Mouse (Mus musculus) kidney, postnatal 4 days (tissue): Measurements from ENCODE around the gene Asic4.

ENCODE experiments used
- DNase-seq, 2 experiments: peaks; one replicate each; pipeline ENCODE4 v3.0.0; 2021; ENCODE audit warnings: mixed read lengths in 2 of 2

Asic4 gene

DNA sequence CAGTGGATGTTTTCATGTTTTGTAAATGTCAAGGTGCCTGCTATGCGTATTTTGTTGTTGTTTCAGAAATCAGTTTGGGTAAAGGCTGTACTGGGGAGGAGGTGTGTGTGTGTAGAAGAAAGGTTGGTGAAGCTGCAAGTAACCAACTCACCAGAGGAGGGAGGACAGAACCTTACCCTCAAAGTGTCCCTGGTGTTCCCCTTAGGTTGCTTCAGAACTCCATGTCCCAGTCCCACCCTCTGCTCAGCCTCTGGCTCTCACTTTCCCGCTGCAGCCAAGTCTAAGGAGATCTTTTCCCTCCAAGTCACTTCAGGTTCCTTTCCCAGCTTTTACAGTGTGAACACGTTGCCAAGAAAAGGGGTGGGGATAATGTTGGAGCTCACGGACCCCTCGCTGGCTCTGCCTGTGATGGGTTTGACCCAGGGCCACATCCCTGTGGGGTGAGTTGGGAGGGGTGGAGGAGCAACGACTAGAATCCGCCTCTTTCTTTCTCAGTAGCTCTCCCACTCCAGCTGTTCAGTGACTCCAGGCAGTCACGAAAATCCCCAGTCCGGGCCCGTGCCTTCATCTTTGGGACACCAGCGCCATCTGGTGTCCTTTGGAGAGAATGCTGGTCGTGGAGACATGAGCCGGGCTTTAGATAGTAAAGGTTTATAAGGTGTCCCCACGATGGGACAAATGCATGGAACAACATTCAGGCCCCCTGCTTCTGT lies 17.1 kb downstream of the Asic4 start:
- peak; percentile 87 to 90 for DNase-seq

DNA sequence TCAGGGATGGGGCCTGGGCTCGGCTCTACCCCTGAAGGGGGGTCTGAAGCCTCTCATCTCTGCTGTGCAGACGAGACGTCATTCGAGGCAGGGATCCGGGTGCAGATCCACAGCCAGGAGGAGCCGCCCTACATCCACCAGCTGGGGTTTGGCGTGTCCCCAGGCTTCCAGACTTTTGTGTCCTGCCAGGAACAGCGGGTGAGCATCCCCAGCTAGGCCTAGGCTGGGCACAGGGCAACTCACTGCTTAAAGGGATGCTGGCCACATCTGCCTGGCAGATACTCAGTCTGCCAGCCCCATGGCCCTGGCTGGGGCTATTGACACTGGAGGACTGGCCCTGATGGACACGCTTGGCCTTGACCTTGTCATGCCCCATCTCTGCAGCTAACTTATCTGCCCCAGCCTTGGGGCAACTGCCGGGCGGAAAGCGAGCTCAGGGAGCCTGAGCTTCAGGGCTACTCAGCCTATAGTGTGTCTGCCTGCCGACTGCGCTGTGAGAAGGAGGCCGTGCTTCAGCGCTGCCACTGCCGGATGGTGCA lies 19.1 kb downstream of the Asic4 start:
- DNase-seq = no peak

DNA sequence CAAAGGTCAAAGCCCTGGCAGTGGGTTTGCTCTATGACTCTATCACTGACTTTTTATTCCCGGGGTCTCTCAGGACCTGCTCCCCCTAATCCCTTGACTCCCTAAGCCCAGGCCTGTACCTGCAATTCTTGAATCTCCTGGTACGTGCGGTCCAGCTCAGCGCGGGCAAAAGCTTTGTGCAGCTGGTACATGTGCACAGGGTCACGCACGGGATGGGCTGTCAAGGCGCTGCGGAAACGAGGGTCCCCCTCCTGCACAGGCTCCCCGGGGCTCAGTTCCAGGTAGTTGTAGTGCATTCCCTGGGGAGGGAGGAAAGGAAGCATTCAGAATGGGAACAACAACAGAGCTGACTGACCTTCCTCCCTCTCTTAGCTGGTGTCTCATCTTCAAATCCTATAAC lies 26.2 kb downstream of the Asic4 start:
- DNase-seq = no peak

DNA sequence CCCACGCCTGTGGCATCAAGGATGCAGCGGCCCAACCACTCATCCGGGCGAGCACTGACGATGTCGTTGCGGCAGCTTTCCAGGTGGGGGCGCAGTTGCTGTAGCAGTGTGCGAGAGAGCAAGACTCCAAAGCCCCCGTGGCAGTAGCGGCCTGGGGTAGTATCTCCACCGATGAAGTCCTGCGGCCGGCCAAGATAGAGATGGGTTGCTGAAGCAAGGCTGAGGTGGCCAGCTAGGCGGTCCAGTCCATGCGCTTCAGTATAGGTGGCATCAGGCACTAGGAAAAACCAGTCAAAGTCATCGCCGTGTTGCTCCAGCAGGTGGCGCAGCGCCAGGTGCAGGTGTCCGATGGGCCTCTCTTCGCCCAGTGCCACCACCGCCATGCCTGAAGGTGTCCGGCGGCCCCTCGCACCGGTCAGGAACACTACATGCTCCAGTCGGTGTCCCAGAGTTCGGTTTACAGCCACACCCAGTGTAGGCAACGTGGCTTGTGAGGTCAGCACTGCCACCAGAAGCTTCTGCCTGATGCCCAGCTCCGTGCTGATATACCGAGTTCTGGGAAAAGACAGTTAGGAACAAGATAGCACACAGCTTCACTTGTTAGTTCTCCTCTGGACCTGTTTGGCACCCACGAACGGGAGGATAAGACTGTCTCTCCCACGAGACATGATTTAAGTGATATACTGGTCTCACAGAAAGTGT lies 27.2 kb downstream of the Asic4 start:
- peak; percentile 93 to 95 for DNase-seq

DNA sequence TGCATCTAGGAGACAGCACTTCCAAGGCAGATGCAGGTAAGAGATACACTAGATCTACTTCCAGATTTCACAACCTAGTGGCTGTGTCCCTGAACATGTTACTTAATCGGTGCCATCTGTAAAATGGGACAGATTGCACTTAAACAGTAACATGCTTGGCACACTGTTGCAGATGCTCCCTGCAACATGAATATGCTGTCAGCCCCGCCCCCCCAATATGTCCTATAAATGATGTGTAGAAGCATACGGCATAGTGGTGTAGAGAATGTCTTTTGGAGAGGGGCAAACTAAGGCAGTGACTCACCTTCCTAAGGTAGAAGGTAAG lies 27.7 kb downstream of the Asic4 start:
- no peak for DNase-seq

DNA sequence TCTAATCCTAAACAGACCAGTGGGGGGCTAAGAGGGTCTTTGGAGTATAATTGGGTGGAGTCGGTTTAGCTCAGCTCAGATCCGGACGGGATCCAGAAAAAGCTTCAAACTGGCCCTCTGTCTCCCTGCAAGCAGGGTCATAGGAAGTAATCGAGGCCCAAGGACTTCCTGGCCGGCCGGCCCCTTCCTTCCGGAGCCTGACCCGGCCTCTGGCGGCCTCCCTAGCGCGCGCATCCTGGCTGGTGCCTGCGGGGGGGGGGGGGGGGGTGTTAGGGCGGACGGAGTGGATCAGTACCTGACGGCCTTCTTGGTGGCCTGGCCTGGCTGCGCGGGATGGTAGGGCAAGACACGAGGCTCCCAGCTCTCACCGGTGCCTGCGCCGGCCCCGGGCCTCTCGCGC lies 28.3 kb downstream of the Asic4 start:
- peak; percentile 68 to 76 for DNase-seq

DNA sequence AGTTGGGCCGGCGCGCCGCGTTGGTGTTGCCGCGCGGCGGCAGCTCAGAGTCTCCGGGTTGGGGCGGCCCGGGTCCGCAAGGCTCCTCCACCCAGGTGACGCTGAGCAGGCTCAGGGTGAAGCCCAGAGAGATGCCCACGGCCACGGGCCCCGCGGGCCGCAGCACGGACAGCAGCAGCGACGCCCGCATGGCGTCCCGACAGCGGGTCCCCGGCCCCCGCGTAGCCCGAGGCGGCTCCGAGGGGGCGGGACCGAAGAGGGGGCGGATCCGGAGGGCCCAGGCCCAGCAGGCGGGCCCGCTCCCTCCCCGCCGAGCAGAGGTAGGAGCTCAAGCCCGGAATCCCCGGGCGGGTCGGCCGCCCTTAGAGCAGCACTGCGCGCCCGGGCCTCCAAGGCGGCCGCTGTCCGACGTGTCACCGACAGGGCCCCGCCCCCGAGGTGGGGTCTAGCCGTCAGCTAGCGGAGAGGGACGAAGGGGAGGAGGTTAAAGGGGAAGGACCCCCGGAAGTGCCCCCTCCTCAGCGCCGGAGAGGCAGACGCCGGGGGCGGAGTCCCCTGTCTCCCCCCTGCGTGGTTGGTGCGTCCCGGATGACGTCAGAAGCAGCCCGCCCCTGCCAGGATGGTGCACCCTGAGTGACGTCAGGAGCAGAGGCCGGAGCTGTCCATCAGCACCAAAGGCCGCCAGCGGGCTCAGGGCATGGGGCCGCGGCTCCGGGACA lies 28.8 kb downstream of the Asic4 start, which contains the start of the genes Chpf and Tmem198:
Chpf (minus strand) TSS at position 392 of the 719 bp plus-strand sequence.
Tmem198 (plus strand) TSS at position 617 of the 719 bp plus-strand sequence.
- peak; percentile 98 for DNase-seq

DNA sequence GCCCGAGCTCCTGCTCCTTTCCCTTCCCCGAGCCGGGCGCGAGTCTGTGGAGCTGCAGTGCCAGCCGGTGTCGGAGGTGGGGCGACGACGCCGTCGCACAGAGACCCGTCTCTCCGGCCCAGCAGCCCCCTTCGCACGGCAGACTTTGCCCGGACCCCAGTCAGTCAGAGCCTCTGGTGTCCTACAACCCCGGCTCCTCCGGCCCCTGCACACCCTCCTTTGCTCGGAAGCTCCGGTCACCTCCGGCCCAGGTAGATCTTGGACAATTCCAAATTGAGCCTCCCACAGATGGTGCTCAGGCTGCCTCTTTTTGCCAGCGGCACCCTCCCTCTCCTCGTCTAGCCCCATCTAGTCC lies 29.4 kb downstream of the Asic4 start:
- DNase-seq = no peak

DNA sequence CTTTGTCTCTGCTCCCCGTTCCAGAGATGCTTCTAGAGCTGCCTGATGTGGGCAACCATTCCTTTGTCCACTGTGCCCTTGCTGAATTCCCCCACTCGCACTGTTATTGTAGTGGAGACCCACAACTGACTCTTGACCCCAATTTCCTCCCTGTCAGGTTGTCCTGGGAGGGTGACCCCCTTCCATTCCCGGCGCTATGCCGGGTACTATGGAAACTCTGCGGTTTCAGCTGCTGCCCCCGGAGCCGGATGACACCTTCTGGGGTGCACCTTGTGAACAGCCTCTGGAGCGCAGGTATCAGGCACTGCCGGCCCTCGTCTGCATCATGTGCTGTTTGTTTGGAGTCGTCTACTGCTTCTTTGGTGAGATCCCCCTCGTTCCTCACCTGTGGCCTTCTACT lies 29.8 kb downstream of the Asic4 start:
- no peak for DNase-seq

DNA sequence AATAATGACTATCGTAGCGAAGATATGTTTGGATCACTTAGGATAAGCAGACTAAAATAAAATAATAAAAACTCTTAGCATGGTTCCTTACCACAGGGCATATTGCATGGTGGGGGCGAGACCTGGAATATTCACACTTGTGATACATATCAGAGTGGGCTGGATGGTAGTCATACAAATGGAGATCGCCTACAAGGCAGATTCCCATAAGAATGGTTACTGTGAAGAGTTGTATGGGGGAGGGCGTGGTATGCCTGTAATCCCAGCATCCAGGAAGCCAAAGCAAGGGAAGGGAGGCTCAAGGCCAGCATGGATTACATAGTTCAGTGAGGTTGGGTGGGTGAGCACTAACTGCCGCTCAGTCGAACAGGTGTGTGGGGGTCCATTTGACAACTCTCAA lies 30.5 kb downstream of the Asic4 start:
- no peak for DNase-seq

DNA sequence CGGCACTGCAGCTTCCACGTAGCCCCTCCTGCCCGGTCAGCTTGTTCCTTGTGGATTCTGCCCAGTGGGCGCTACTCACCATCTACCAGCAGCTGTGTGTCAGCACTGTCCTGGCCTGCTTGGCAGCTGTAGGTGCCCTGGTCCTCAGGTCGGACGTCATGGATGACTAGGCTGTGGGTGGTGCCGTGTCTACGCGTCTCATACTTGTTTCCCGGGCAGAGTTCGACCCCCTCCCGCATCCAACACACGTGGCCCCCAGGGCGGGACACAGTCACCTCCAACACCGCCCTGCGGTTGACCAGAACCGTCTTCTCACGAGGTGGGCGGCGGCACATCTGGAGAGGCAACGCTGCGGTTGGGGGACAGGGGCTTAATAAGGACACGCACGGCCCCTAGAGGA lies 36.3 kb downstream of the Asic4 start:
- DNase-seq = peak in 1 of 2 experiments; percentile 30

DNA sequence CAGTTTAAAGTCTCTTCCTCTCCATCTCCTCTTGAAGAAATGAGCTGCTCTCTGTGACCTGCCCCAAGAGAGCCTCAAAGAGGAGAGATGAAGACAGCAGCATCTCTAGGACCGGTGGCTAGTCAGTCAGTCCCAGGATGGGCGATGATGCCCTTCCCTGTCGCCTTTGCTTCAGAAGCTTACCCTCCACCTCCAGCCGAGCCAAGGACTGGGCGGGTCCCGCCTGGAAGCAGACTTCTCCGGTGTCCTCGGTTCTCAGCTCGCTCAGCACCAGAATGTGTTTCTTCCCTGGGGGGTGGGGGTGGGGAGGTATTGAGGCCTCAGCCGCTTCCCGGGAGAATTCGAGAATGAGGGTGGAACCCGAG lies 36.8 kb downstream of the Asic4 start:
- DNase-seq = peak in 1 of 2 experiments; percentile 31

DNA sequence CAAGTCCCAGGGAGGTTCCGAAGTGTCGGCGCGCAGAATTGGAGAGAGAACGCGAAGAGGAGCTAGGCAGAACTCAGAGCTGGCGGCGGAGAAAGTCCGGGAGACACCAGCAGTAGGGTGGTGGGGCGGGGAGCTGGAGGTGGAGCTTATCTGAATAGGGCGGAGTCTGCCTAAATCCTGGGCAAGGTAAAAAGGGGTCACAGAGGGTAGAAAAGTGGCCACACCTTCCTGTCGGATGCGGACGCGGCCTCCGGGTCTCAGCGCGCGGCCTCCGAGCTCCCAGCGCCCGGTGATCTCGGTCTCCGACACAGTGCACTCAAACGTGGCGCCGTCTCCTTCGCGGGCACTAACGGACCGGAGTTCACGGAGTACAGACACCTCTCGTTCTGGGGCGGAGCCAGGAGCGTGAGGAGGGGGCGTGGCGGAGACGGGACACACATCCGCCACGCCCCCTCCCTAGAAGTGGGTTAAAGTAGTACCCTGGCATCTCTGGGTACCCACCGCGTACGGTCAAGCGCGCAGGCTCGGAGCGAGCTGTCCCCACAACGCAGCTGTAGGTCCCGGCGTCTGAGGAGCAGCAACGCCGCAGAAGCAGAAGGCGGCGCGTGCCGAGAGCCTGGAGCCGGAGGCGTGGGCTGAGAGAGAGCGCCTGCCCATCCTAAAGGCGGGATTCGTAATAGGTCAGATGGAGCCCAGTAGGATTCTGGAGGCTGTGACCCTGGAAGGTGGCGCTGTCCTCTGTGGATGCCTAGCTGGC lies 37.3 kb downstream of the Asic4 start:
- DNase-seq = peak; percentile 81 to 87

DNA sequence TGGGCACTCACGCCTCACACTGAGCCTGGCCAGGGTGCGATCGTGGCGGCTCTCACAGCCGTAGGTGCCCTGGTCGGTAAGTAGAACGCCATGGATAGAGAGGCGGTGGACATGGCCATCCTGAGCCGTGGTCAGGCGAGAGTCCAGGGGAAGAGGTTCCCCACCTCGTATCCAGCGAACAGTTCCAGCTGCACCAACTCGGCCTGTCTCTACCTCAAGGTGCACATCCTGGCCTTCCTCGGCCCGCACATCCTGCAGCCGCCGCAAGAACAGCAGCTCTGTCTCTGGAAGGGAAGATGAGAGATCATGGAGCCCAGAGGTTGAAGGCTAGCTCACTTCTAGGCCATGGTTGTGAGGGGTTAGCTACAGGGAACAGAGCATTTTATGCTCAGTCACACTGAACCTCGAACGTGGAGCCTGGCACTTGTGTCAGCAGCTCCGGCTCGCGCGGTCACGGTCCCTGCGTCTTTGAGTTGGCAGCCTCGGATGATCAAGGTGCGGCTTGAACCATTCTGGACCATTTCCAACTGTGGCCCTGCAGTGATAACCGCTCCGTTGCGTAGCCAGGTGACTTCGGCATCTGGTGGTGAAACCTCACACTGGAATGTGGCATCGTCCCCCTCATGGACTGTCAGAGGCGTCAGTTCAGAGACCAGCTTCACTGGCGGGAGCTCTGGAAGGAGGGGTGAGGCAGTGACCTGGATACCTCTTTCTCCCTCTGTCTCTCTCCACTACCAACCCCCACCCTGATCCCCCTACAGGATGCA lies 40.7 kb downstream of the Asic4 start:
- no peak for DNase-seq

DNA sequence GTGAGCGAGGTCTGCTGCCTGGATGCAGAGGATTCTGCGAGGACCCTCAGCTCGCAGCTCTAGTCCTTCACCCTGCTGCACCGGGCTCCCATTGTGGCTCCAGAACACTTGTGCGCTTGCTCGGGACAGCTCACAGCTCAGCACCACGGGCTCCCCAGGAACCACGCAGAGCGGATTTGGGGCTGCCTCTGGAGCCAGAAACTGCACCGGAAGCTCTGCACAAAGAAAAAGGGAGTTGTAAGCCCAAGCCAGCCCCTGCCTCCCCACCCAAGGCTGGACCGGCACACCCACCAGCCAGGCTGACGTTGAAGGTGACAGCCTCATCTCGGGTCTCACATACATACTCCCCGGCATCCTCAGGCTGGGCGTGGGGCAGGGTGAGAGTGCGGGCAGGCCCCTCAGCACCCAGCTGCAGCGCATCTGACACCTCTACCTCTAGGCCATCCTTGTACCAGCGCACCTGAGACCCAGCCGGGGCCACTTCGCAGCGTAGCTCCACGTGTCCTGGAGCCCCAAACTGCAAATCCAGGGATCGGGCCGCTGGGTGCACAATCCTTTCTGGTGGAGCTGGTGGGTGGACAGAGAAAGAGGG lies 42.4 kb downstream of the Asic4 start:
- DNase-seq = no peak

DNA sequence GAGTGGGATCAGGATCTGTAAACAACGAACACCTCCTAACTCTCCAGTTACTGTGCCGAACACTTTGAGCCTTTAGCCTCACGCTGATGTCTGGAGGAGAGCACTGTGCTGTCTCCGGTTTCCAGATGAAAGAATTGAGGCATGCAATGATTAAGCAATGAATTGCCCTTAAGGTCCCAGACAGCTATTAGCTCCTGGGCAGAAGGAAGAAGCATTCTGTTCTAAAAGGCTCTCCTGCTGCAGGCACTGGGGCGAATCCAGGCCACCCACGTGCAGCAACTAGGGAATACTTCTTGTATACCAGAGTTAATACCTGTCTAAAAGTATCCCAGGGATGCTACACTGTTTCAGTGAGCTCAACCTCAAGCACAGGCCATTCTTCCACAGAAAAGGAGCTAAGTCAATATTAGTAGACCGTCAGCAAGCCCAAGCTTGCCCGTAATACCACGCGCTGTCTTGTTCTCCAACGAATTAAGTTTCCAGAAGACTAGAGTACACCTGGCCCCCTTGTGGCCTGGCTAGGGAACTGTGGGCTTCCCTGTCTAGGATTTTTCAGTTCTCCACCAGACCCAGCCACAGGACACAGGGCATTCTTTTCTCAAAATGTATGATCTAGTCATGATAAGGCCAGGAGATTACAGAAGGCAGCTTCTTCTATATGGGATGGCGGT lies 44.8 kb downstream of the Asic4 start:
- DNase-seq = peak; percentile 69 to 77

DNA sequence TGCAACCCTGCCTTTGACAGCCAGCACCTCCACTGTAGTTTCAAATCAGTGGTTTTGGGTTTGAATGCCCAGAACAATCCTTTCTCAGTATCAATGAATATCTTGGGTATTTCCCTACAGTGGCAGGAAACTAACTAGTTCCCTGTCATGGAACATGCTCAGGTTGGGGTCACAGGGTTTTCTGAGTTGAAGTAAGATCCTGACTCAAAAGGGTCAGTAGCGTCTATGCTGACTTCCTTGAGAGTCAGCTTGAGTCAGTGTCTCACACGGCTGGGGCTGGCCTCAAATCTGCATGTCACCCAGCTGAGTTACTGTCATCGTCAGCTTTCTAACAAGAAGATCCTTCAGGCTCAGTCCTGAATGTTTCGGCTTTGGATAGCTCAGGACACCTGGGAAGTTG lies 48.7 kb downstream of the Asic4 start:
- DNase-seq = no peak

DNA sequence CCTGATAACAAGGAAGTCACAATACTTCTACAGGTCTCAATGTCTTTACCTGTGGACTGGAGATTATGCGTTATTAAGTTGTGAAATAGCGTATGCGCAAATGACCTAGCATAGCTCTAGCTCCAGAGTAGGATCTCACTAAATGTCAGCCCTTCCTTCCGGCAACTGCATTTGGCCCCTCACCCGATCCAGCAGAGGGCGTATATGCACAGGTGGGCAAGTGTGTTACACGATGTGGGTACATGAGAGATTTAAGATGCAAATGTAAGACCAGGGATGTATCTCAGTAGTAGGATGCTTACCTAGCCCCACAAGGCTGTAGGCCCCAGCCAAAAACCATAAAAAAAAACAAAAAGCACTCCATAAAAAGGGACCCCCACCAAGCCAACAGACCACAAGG lies 49.2 kb downstream of the Asic4 start:
- no peak for DNase-seq

DNA sequence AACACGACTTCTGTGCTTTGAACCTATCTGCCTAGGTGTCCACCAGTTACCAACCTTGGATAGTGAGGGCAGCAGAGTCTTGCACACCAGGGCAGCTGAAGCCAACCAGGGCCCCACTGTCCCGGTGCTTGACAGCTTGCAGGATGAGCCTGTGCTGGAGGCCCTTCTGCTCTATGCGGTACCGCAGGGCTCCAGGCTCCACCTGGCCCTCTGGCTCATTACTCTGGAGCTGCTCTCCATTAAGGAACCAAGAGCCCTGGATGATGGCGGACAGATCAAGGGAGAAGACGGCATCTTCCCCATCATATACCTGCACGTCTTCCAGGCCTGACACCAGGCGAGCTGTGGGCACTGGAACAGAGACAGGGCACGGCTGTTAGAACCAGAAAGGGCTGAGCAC lies 51.7 kb downstream of the Asic4 start:
- no peak for DNase-seq

DNA sequence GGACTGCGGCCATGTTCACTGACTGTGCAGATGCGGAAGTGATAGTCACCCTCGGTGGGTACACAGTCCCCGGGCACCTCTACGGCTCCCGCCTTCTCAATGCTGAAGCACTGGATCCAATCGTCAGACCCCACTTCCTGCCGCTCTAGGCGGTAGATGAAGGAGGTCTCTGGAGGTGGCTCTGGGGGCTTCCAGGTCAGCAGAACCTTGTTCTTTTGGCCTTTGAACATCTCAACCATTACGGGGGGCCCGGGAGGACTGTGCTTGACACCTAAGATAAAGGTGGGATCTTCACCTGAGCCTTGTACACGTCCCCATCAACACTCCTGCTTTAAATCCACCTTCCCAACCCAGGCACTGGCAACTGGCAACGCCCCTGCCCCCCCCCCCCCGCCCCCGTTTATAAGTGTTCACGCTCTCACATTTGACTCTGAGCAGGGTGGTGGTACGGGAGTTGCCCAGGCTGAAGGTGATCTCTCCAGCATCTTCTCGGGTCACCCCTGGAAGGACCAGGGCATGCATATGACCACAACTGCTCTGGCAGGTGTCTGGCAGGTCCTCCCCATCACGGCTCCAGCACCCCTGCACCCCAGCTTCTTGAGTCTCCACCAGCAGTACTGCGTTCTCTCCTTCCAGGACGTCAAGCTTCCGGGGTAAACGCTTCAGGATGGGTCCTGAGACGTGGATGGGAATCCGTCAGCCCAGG lies 52.9 kb downstream of the Asic4 start:
- no peak for DNase-seq

DNA sequence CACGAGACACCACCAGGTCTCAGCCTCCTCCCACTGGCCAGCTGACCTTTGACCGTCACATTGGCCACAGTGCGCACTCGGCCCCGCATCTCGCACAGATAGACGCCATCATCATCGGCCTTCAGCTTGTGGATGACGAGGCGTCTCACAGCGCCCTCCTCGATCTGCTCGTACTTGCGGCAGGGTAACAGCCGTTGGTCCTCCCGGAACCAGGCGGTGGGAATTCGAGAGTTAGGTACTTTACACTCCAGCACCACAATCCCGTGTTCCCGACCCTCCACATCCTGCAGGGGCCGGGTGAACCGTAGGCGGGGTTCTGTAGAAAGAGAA lies 53.4 kb downstream of the Asic4 start:
- no peak for DNase-seq
